Mouse (Mus musculus): ENCODE results near the gene Repin1. TPM values are rescaled to one million over a fixed set of nuclear protein-coding genes. Genes with fewer than 3 reads are reported as not detected.

Repin1 gene
- total and polyA plus RNA-seq, 3 experiments, result not detected

DNA sequence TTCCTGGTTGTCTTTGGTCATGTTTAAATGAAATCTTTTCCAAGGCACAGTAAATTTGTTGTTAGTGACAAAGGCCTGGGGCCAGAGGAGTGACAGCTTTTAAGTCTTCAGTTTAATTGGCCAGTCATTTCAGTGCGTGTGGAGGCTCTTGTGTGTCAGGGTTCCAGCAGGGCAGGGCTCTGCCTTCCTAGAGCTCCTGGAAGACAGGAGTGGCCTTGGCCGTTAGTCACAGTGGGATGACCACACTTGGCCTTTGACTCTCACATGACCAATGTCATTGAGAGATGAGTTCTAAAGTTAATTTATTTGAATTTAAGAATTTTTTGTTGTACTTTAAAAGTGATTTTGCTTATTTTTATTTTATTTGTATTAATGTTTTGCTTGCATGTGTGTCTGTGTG, 14.4 kb downstream of the Repin1 start:
- DNase-seq (ENCODE audit: low read depth, low spot score), result no peak
- no peaks in the 10 kb centered on the region for H3K36me3 ChIP-seq (ENCODE audit: control insufficient read depth in 1 of 2, insufficient read depth in 2 of 2, low read length in 2 of 2)

DNA sequence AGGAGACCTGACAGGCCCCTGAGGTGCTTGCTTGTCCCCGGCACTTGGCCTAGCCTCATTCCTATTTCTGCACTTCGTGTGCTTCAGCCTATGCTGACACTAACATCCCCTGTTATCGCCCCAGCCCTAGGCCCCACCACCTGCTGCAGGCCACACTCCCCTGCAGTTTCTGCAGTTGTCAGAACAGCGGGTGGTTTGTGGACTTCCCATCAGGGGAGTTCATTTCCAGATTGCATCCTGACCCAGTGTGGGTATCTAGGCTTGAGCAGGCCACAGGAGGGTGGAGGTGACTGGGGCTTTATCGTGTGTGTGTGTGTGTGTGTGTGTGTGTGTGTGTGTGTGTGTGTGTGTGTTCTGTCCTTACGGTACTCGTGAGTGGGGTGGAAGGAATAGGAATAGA, 15.8 kb downstream of the Repin1 start:
- no peaks in the 10 kb centered on the region for H3K27me3 ChIP-seq (ENCODE audit: control insufficient read depth in 1 of 2, insufficient read depth in 2 of 2, low read length in 2 of 2)
- DNase-seq (ENCODE audit: low read depth, low spot score), result no peak
- H3K9me3 ChIP-seq (replicated peaks; ENCODE audit: insufficient read depth, low read length), result no peaks in the 10 kb centered on the region
- no peaks in the 10 kb centered on the region for H3K4me1 ChIP-seq (ENCODE audit: control insufficient read depth in 1 of 2, insufficient read depth in 2 of 2, low read length in 2 of 2)
- H3K4me3 ChIP-seq (ENCODE audit: control insufficient read depth in 1 of 2, insufficient read depth in 1 of 2, low read depth in 2 of 2, low read length in 2 of 2), result no peak overlapping the region
- H3K79me2 ChIP-seq (ENCODE audit: control insufficient read depth, insufficient read depth, low read length, poor library complexity), result no peaks in the 10 kb centered on the region
- no peak for TF ChIP-seq USF1 (IDR thresholded peaks at IDR 0.05; ENCODE audit: low read depth, low read length)
- no peak for TF ChIP-seq MEF2A (IDR thresholded peaks at IDR 0.05; ENCODE audit: extremely low read depth, insufficient replicate concordance, low read depth, low read length, poor library complexity, severe bottlenecking)
- TF ChIP-seq ZC3H11A (IDR thresholded peaks at IDR 0.05; ENCODE audit: low read depth, low read length), result no peak
- TF ChIP-seq TAL1 (IDR thresholded peaks at IDR 0.05; ENCODE audit: low read length), result no peak
- no peak for TF ChIP-seq USF2 (IDR thresholded peaks at IDR 0.05; ENCODE audit: borderline replicate concordance in 1 of 2, insufficient read depth in 1 of 2, low read depth in 1 of 2, low read length in 2 of 2)
- no peak for TF ChIP-seq MYB (IDR thresholded peaks at IDR 0.05; ENCODE audit: low read depth, low read length)
- TF ChIP-seq MAX (IDR thresholded peaks at IDR 0.05; ENCODE audit: low read length), result no peak
- no peak for TF ChIP-seq KAT2A (conservative IDR thresholded peaks at IDR 0.05; ENCODE audit: low read depth, low read length)
- no peak for TF ChIP-seq GATA1 (IDR thresholded peaks at IDR 0.05; ENCODE audit: low read depth, low read length)
- no peak for TF ChIP-seq CTCF (IDR thresholded peaks at IDR 0.05 in 2 of 3, conservative IDR thresholded peaks at IDR 0.05 in 1 of 3; ENCODE audit: control insufficient read depth in 1 of 3, insufficient read depth in 1 of 3, low read depth in 2 of 3, low read length in 3 of 3, poor library complexity in 1 of 3, severe bottlenecking in 1 of 3)
- no peak for TF ChIP-seq ZNF384 (IDR thresholded peaks at IDR 0.05; ENCODE audit: low read depth, low read length)
- no peak for TF ChIP-seq TCF12 (IDR thresholded peaks at IDR 0.05; ENCODE audit: low read depth, low read length)
- TF ChIP-seq BHLHE40 (IDR thresholded peaks at IDR 0.05; ENCODE audit: borderline replicate concordance, low read depth, low read length), result no peak
- TF ChIP-seq MXI1 (IDR thresholded peaks at IDR 0.05; ENCODE audit: low read depth, low read length), result no peak
- no peak for TF ChIP-seq HCFC1 (IDR thresholded peaks at IDR 0.05; ENCODE audit: low read depth, low read length)
- TF ChIP-seq UBTF (IDR thresholded peaks at IDR 0.05; ENCODE audit: borderline replicate concordance, insufficient read depth, low read depth, low read length), result no peak
- TF ChIP-seq RCOR1 (IDR thresholded peaks at IDR 0.05; ENCODE audit: low read depth, low read length), result no peak
- no peak for TF ChIP-seq ZMIZ1 (IDR thresholded peaks at IDR 0.05; ENCODE audit: low read depth, low read length)
- H3K9ac ChIP-seq (ENCODE audit: control insufficient read depth, low read depth, low read length, poor library complexity, severe bottlenecking), result no peak overlapping the region
- H3K27ac ChIP-seq (ENCODE audit: control insufficient read depth, low read depth, low read length), result no peak overlapping the region
- H3K36me3 ChIP-seq (ENCODE audit: control insufficient read depth in 1 of 2, insufficient read depth in 2 of 2, low read length in 2 of 2), result no peaks in the 10 kb centered on the region

More for the DNA sequence above, 14.4 kb downstream of the Repin1 start:
- Histone ChIP-seq H3K9me3 (replicated peaks; ENCODE audit: insufficient read depth, low read length) (no peaks in the 10 kb centered on the region), H3K27ac (ENCODE audit: control insufficient read depth, low read depth, low read length) (no peak overlapping the region), H3K4me3 (ENCODE audit: control insufficient read depth in 1 of 2, insufficient read depth in 1 of 2, low read depth in 2 of 2, low read length in 2 of 2) (no peak overlapping the region), H3K9ac (ENCODE audit: control insufficient read depth, low read depth, low read length, poor library complexity, severe bottlenecking) (no peak overlapping the region), H3K27me3 (ENCODE audit: control insufficient read depth in 1 of 2, insufficient read depth in 2 of 2, low read length in 2 of 2) (no peaks in the 10 kb centered on the region), H3K79me2 (ENCODE audit: control insufficient read depth, insufficient read depth, low read length, poor library complexity) (no peaks in the 10 kb centered on the region), H3K4me1 (ENCODE audit: control insufficient read depth in 1 of 2, insufficient read depth in 2 of 2, low read length in 2 of 2) (no peaks in the 10 kb centered on the region)
- TF ChIP-seq E2F4 (IDR thresholded peaks at IDR 0.05; ENCODE audit: borderline replicate concordance, low read depth, low read length) (no peak), ZNF384 (IDR thresholded peaks at IDR 0.05; ENCODE audit: low read depth, low read length) (no peak), MAFK (IDR thresholded peaks at IDR 0.05; ENCODE audit: borderline replicate concordance, low read depth, low read length) (no peak), NRF1 (IDR thresholded peaks at IDR 0.05; ENCODE audit: insufficient read depth, low read depth, low read length, poor library complexity, severe bottlenecking) (no peak), TBP (IDR thresholded peaks at IDR 0.05; ENCODE audit: low read depth, low read length) (no peak), MYC (IDR thresholded peaks at IDR 0.05; ENCODE audit: low read depth, low read length) (no peak), RAD21 (IDR thresholded peaks at IDR 0.05; ENCODE audit: low read depth, low read length) (no peak), SMC3 (IDR thresholded peaks at IDR 0.05; ENCODE audit: low read depth, low read length) (no peak), MYB (IDR thresholded peaks at IDR 0.05; ENCODE audit: low read depth, low read length) (no peak), MXI1 (IDR thresholded peaks at IDR 0.05; ENCODE audit: low read depth, low read length) (no peak), GABPA (IDR thresholded peaks at IDR 0.05; ENCODE audit: low read depth, low read length) (no peak)
